Mouse (Mus musculus) intestine, embryonic 16.5 days (tissue): ENCODE measurements at regions not wholly inside any gene's neighbourhood (a gene's known extent, or its start where the extent isn't known, plus 50 kb on each side); places are given as distances from the start of the nearest gene placed in this dataset.
"Not testable (repeated sequence)": the region's sequence is repeated elsewhere in the genome, so short reads cannot be mapped to it uniquely, and the experiment has no call there.

Source experiments
- ATAC-seq: fragments of 200-750 bp; cut with Nextera tagmentation; 2 replicates; pipeline ENCODE4 v1.8.0; 2017; ENCODE audit warnings: moderate TSS enrichment, moderate library complexity
- H3K27ac ChIP-seq: fragments of 300-500 bp; sonication (generic); 2 replicates; pipeline ENCODE4 v1.5.1; 2014; ENCODE audit warnings: mild to moderate bottlenecking, low read length
- H3K27me3 ChIP-seq: fragments of 300-500 bp; sonication (generic); replicated peaks from 2 replicates; pipeline ENCODE4 v1.6.1; 2014; ENCODE audit warnings: low read length, control low read depth, mixed read lengths; ENCODE audit not compliant: control insufficient read depth, insufficient read depth
- H3K36me3 ChIP-seq: fragments of 300-500 bp; sonication (generic); 2 replicates; pipeline ENCODE4 v1.6.1; 2014; ENCODE audit warnings: low read length, control low read depth; ENCODE audit not compliant: control insufficient read depth, insufficient read depth
- H3K4me1 ChIP-seq: fragments of 300-500 bp; sonication (generic); 2 replicates; pipeline ENCODE4 v1.6.1; 2014; ENCODE audit warnings: low read length, control low read depth, mixed read lengths; ENCODE audit not compliant: control insufficient read depth, insufficient read depth
- H3K4me2 ChIP-seq: fragments of 300-500 bp; sonication (generic); 2 replicates; pipeline ENCODE4 v1.6.1; 2014; ENCODE audit warnings: low read depth, low read length, control low read depth
- H3K4me3 ChIP-seq: fragments of 300-500 bp; sonication (generic); 2 replicates; pipeline ENCODE4 v1.5.1; 2014; ENCODE audit warnings: mild to moderate bottlenecking, low read length
- H3K9ac ChIP-seq: fragments of 300-500 bp; sonication (generic); 2 replicates; pipeline ENCODE4 v1.6.1; 2014; ENCODE audit warnings: low read depth, low read length
- H3K9me3 ChIP-seq: fragments of 300-500 bp; sonication (generic); 2 replicates; pipeline ENCODE4 v1.6.1; 2016; ENCODE audit warnings: low read length, control low read depth; ENCODE audit not compliant: control insufficient read depth
- WGBS: fragments of 180-500 bp; shearing (Covaris S2); extraction: QIAGEN DNeasy Blood & Tissue Kit; methylation state at CpG from one replicate; pipeline ENCODE4 v1.1.7; 2014; 5-methylcytosine and 5-hydroxymethylcytosine counted together

- ATAC-seq = no peak
- Histone ChIP-seq H3K9me3 (no peaks in the 10 kb centered on the region), H3K4me1 (no peaks in the 10 kb centered on the region), H3K27ac (no peak overlapping the region), H3K4me2 (no peak overlapping the region), H3K27me3 (no peaks in the 10 kb centered on the region), H3K9ac (no peak overlapping the region), H3K4me3 (no peak overlapping the region), H3K36me3 (no peaks in the 10 kb centered on the region)
- 84% methylated on average over 2 of the region's 2 CpGs for WGBS
Measured at GRCm38 (mm10) chr2:78023416-78023815, 77.2 kb upstream of the Cwc22 start.

GRCm38 (mm10) chr2:78022756-78023155 is 76.6 kb upstream of the Cwc22 start:
- Histone ChIP-seq H3K27ac (no peak overlapping the region), H3K27me3 (no peaks in the 10 kb centered on the region), H3K4me1 (no peaks in the 10 kb centered on the region), H3K36me3 (no peaks in the 10 kb centered on the region), H3K4me3 (no peak overlapping the region), H3K4me2 (no peak overlapping the region), H3K9me3 (no peaks in the 10 kb centered on the region), H3K9ac (no peak overlapping the region)
- no peak for ATAC-seq
- 77% methylated on average over 4 of the region's 4 CpGs for WGBS

- Histone ChIP-seq H3K27me3 (no peaks in the 10 kb centered on the region), H3K4me3 (no peak overlapping the region), H3K36me3 (no peaks in the 10 kb centered on the region), H3K4me1 (no peaks in the 10 kb centered on the region), H3K9me3 (no peaks in the 10 kb centered on the region), H3K9ac (no peak overlapping the region), H3K4me2 (no peak overlapping the region), H3K27ac (no peak overlapping the region)
- 21% methylated on average over 5 of the region's 5 CpGs for WGBS
- ATAC-seq = no peak
Measured at GRCm38 (mm10) chr2:78021905-78022304, 75.7 kb upstream of the Cwc22 start.

GRCm38 (mm10) chr2:78021356-78021900 is 75.3 kb upstream of the Cwc22 start:
- WGBS = 31% methylated on average over 2 of the region's 2 CpGs
- Histone ChIP-seq H3K36me3 (no peaks in the 10 kb centered on the region), H3K9ac (no peak overlapping the region), H3K4me2 (no peak overlapping the region), H3K4me3 (no peak overlapping the region), H3K27me3 (no peaks in the 10 kb centered on the region), H3K4me1 (no peaks in the 10 kb centered on the region), H3K27ac (no peak overlapping the region), H3K9me3 (no peaks in the 10 kb centered on the region)
- ATAC-seq = no peak

GRCm38 (mm10) chr2:78020516-78020915 is 74.3 kb upstream of the Cwc22 start:
- no peak overlapping the region for H3K4me2 ChIP-seq
- H3K9me3 ChIP-seq = no peaks in the 10 kb centered on the region
- no peak for ATAC-seq
- H3K36me3 ChIP-seq = no peaks in the 10 kb centered on the region
- no peak overlapping the region for H3K4me3 ChIP-seq
- no peak overlapping the region for H3K27ac ChIP-seq
- no peak overlapping the region for H3K9ac ChIP-seq
- H3K27me3 ChIP-seq = no peaks in the 10 kb centered on the region
- H3K4me1 ChIP-seq = no peaks in the 10 kb centered on the region
- WGBS = 82% methylated on average over 3 of the region's 3 CpGs

GRCm38 (mm10) chr2:78019916-78020315 is 73.7 kb upstream of the Cwc22 start:
- ATAC-seq = no peak
- Histone ChIP-seq H3K9ac (no peak overlapping the region), H3K27ac (no peak overlapping the region), H3K4me1 (no peaks in the 10 kb centered on the region), H3K4me2 (no peak overlapping the region), H3K36me3 (no peaks in the 10 kb centered on the region), H3K9me3 (no peaks in the 10 kb centered on the region), H3K27me3 (no peaks in the 10 kb centered on the region), H3K4me3 (no peak overlapping the region)
- 87% methylated on average over 3 of the region's 3 CpGs for WGBS

GRCm38 (mm10) chr2:78012441-78012840 is 66.3 kb upstream of the Cwc22 start:
- H3K4me1 ChIP-seq, H3K4me2 ChIP-seq, H3K9ac ChIP-seq, ATAC-seq, H3K9me3 ChIP-seq, H3K36me3 ChIP-seq, H3K27me3 ChIP-seq, H3K4me3 ChIP-seq, H3K27ac ChIP-seq: not testable (repeated sequence)
- WGBS = 73% methylated on average over 6 of the region's 6 CpGs

GRCm38 (mm10) chr2:78011821-78012220 is 65.6 kb upstream of the Cwc22 start:
- no peaks in the 10 kb centered on the region for H3K27me3 ChIP-seq
- no peak overlapping the region for H3K27ac ChIP-seq
- no peak overlapping the region for H3K4me3 ChIP-seq
- no peaks in the 10 kb centered on the region for H3K9me3 ChIP-seq
- H3K4me1 ChIP-seq = no peaks in the 10 kb centered on the region
- 88% methylated on average over 2 of the region's 2 CpGs for WGBS
- no peaks in the 10 kb centered on the region for H3K36me3 ChIP-seq
- ATAC-seq = no peak
- no peak overlapping the region for H3K4me2 ChIP-seq
- H3K9ac ChIP-seq = no peak overlapping the region

GRCm38 (mm10) chr2:78011051-78011800 is 65.1 kb upstream of the Cwc22 start:
- Histone ChIP-seq H3K27ac (no peak overlapping the region), H3K4me2 (no peak overlapping the region), H3K4me3 (no peak overlapping the region), H3K4me1 (no peaks in the 10 kb centered on the region), H3K9ac (no peak overlapping the region), H3K36me3 (no peaks in the 10 kb centered on the region), H3K27me3 (no peaks in the 10 kb centered on the region), H3K9me3 (no peaks in the 10 kb centered on the region)
- no peak for ATAC-seq
- 84% methylated on average over 2 of the region's 2 CpGs for WGBS
